Mouse (Mus musculus) ovary, postnatal 10 days (tissue): ENCODE data around the gene Mgst1.

ENCODE experiments used
- DNase-seq: peaks from one replicate; pipeline ENCODE4 v3.0.0; 2022; ENCODE audit warnings: low spot score

Mgst1 gene

GRCm38 (mm10) chr6:138139930-138140329 is at the start of gene Mgst1:
Mgst1 (plus strand) TSS chr6:138140316.
- DNase-seq = no peak

- DNase-seq = no peak
These were observed 47.7 kb upstream of the Mgst1 start for GRCm38 (mm10) chr6:138092432-138092831.

- no peak for DNase-seq
These were observed 45.1 kb upstream of the Mgst1 start for GRCm38 (mm10) chr6:138095060-138095459.

GRCm38 (mm10) chr6:138099646-138100045 is 40.5 kb upstream of the Mgst1 start:
- DNase-seq = no peak

DNA sequence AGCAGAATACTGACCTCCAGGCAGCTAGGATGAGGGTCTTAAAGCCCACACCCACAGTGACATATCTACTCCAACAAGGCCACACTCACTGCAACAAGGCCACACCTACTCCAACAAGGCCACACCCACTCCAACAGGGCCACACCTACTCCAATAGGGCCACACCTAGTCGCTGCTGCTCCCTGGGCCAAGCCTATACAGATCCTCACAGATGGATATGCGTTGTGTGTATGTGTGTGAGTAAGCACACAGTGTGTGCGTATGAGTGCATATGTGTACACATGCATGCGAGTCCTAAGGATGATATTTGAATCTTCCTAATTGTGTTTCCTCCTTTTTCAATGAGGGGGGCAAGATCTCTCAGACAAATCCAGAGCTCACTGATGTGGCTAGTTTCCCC is 38.3 kb upstream of the Mgst1 start:
- no peak for DNase-seq

GRCm38 (mm10) chr6:138102940-138103339 is 37.2 kb upstream of the Mgst1 start:
- no peak for DNase-seq

GRCm38 (mm10) chr6:138104559-138104958 is 35.6 kb upstream of the Mgst1 start:
- DNase-seq = no peak

DNA sequence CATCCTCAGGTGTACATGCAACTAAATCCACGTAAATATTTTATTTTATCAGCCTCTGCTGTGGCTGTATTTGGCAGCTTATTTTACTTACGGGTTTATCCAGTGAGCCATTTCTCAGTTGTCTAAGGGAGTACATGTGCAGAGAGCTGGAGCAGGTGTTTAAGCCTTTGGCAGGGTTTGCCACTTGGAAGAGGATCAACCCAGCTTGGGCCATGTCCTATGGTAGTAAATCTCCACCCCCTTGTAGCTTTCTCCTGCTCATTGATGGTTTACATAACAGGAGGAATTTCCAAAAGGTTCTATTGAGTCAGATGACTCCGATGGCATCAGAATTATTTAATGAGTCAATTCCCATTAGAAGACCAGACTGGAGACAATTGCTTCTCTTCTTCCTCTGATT is 22.6 kb upstream of the Mgst1 start:
- no peak for DNase-seq

- DNase-seq = no peak
These were observed 11.5 kb upstream of the Mgst1 start for GRCm38 (mm10) chr6:138128392-138129335.

DNA sequence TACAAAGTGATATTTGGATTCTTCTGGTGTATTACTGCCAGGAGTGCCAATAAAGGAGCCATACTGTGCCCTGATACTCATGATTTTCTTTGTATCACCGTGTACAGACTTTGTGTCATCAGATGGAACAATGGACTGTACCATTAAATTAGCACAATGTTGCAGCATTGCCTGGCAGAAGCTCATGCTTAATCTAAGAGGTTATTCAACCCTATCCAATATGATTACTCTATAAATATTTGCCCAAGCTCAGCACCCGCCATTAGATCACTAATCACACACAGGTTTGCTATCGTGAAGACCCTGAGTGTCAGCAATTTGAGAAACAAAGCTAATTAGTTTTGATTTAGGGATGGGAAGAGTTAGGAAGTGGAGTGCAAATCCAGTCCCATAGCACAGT is 9.6 kb upstream of the Mgst1 start:
- no peak for DNase-seq

- no peak for DNase-seq
These were observed 220 bp downstream of the Mgst1 start for GRCm38 (mm10) chr6:138140336-138140735.

GRCm38 (mm10) chr6:138141111-138141592 is 1.0 kb downstream of the Mgst1 start:
- DNase-seq = no peak

- no peak for DNase-seq
These were observed 2.5 kb downstream of the Mgst1 start for GRCm38 (mm10) chr6:138142604-138143003.

DNA sequence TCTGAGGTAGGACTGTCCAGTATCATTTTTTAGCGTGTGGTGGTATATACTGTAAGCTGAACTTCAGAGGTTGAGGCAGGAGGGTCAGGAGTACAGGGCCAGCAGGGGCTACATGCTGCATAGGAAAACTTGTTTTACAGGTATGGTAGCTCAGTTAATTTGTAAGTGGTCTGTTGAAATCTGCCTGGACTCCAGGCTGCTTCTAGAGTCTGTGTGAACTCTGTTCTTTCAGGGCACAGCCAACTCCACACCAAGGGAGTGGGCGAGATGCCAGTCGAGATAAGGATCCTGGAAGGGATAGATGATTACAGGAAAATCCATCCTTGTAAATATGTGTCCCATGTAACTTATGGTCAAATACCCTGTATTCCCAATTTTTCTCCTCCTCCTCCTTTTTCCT is 3.3 kb downstream of the Mgst1 start:
- no peak for DNase-seq

- peak; percentile 77 for DNase-seq
These were observed 13.0 kb downstream of the Mgst1 start for GRCm38 (mm10) chr6:138153111-138153510.

DNA sequence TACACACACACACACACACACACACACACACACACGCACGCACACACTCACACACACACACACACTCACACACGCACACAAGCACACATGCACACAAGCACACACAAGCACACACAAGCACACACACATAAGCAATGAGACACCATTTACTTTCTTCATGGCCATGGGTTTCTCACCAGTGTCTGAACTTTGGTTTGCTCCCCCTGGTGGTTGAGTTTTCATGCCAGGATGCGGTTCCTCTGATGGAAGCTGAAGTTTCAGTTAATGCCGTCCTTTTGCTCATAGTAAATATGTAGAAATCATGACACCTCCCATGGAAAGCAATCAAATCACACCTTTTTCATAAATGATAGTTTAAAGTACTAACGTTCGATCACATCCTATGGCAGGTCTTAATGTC is 23.8 kb downstream of the Mgst1 start:
- DNase-seq = no peak

- no peak for DNase-seq
These were observed 31.5 kb downstream of the Mgst1 start for GRCm38 (mm10) chr6:138171480-138172224.
